Mouse (Mus musculus) liver, embryonic 15.5 days (tissue): ENCODE results near the gene Gng2. TPM values are rescaled to one million over a fixed set of nuclear protein-coding genes. Genes with fewer than 3 reads are reported as not detected.
"Not testable (repeated sequence)": the region's sequence is repeated elsewhere in the genome, so short reads cannot be mapped to it uniquely, and the experiment has no call there.

Experiments used
- ATAC-seq: fragments of 200-750 bp; cut with Nextera tagmentation; 2 replicates; pipeline ENCODE4 v1.8.0; 2017; ENCODE audit warnings: moderate number of reproducible peaks, mild to moderate bottlenecking, moderate library complexity; ENCODE audit not compliant: insufficient read depth
- H3K27ac ChIP-seq: fragments of 300-500 bp; sonication (generic); replicated peaks from 2 replicates; pipeline ENCODE4 v1.5.1; 2015; ENCODE audit warnings: mild to moderate bottlenecking, inconsistent platforms
- H3K27me3 ChIP-seq: fragments of 300-500 bp; sonication (generic); 2 replicates; pipeline ENCODE4 v1.6.1; 2015; ENCODE audit warnings: mild to moderate bottlenecking, inconsistent platforms
- H3K36me3 ChIP-seq: fragments of 300-500 bp; sonication (generic); replicated peaks from 2 replicates; pipeline ENCODE4 v1.6.1; 2015; ENCODE audit warnings: moderate library complexity, mild to moderate bottlenecking, inconsistent platforms
- H3K4me1 ChIP-seq: fragments of 300-500 bp; sonication (generic); replicated peaks from 2 replicates; pipeline ENCODE4 v1.6.1; 2015; ENCODE audit warnings: inconsistent platforms
- H3K4me2 ChIP-seq: fragments of 300-500 bp; sonication (generic); 2 replicates; pipeline ENCODE4 v1.6.1; 2015; ENCODE audit warnings: moderate library complexity, mild to moderate bottlenecking, inconsistent platforms
- H3K4me3 ChIP-seq: fragments of 300-500 bp; sonication (generic); replicated peaks from 2 replicates; pipeline ENCODE4 v1.5.1; 2015; ENCODE audit warnings: mild to moderate bottlenecking, inconsistent platforms
- H3K9ac ChIP-seq: fragments of 300-500 bp; sonication (generic); 2 replicates; pipeline ENCODE4 v1.6.1; 2015; ENCODE audit warnings: moderate library complexity, mild to moderate bottlenecking, inconsistent platforms
- H3K9me3 ChIP-seq: fragments of 300-500 bp; sonication (generic); replicated peaks from 2 replicates; pipeline ENCODE4 v1.6.1; 2016; ENCODE audit warnings: inconsistent platforms
- WGBS: fragments of 180-500 bp; shearing (Covaris S2); methylation state at CpG from one replicate; pipeline ENCODE4 v1.1.7; 2015; ENCODE audit warnings: mixed read lengths; ENCODE audit not compliant: insufficient replicate concordance; 5-methylcytosine and 5-hydroxymethylcytosine counted together
- polyA plus RNA-seq: library from polyadenylated mRNA; unstranded; fragments of >200 nt; fragmentation: Nextera tagmentation; extraction: Ambion mirVana; gene quantifications from 2 replicates; pipeline ENCODE4 v1.2.1, GENCODE M21; 2015

Gng2 gene
- polyA plus RNA-seq, 1 experiment from 2014 or later: 9.8 TPM

DNA sequence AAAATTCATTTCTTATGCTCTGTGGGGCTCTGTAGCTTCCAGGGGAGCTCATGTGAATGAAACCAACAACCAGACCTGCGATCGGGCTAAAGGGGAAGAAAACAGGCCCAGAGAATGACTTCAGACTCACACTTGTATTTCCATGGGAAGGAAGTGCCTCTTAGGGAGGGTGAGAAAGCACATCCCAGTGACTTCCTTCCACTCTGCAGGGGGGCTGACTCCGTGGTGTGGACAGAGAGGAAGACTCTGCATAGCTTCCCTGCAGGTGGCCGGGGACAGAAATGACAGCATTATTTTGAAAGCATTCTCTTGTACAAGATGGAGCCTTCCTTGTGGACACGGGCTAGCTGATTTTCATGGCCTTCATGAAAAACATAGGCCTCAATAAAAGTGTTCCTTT is 73.4 kb downstream of the Gng2 start:
- no peak for ATAC-seq
- Histone ChIP-seq H3K4me2 (no peak overlapping the region), H3K9ac (no peak overlapping the region), H3K27ac (no peak overlapping the region), H3K36me3 (no peaks in the 10 kb centered on the region), H3K27me3 (no peaks in the 10 kb centered on the region), H3K4me1 (no peaks in the 10 kb centered on the region), H3K4me3 (no peak overlapping the region), H3K9me3 (no peaks in the 10 kb centered on the region)
- WGBS: 27% methylated on average over 5 of the region's 5 CpGs

DNA sequence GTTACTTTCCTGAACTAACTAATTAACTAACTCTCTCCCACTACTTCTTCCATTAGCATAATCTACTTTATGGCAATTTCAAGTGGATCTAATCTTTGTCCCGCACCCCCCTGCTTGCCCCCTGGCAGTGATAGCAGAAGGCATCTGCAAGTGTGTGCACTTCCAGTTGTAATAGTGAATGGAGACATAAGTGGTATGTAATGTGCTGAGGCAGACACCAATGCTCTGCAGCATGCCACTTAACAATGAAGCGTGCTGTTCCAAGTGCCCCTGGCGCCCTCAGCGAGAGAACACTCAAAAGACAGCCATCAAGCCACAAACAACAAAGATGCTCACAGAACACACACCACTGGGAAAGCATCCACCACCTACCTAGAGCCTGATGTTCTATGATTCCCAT is 76.9 kb downstream of the Gng2 start:
- no peak overlapping the region for H3K4me2 ChIP-seq
- H3K9me3 ChIP-seq: no peaks in the 10 kb centered on the region
- H3K27me3 ChIP-seq: no peaks in the 10 kb centered on the region
- WGBS: 80% methylated on average over 4 of the region's 4 CpGs
- H3K4me3 ChIP-seq: no peak overlapping the region
- ATAC-seq: no peak
- no peak overlapping the region for H3K27ac ChIP-seq
- H3K9ac ChIP-seq: no peak overlapping the region
- H3K4me1 ChIP-seq: no peaks in the 10 kb centered on the region
- no peaks in the 10 kb centered on the region for H3K36me3 ChIP-seq

- Histone ChIP-seq H3K4me3 (no peak overlapping the region), H3K27ac (no peak overlapping the region), H3K36me3 (no peaks in the 10 kb centered on the region), H3K4me1 (no peaks in the 10 kb centered on the region), H3K9me3 (no peaks in the 10 kb centered on the region), H3K27me3 (no peaks in the 10 kb centered on the region), H3K9ac (no peak overlapping the region), H3K4me2 (no peak overlapping the region)
- ATAC-seq: no peak
- 73% methylated on average over 5 of the region's 5 CpGs for WGBS
Measured at GRCm38 (mm10) chr14:19887569-19887968, 89.9 kb downstream of the Gng2 start.

DNA sequence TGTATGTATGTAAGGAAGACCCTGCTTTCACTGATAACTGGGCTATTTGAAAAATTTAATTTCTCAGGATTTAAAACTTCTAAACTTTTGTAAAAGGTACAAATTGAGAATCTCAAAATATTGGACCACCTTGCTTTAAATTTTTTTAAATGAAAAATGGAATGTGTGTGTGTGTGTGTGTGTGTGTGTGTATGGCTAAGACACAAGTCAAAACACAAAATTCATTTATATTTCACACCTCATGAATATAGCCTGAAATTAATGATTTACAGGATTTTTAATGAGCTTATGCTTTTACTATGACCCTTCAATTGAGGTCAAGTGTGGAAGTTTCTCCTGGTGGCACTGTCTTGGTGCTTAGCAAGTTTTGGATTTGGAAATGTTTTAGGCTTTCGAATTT is 93.0 kb downstream of the Gng2 start:
- H3K27ac ChIP-seq, H3K9me3 ChIP-seq, H3K4me3 ChIP-seq, H3K27me3 ChIP-seq, ATAC-seq, H3K9ac ChIP-seq, H3K4me2 ChIP-seq, H3K4me1 ChIP-seq, H3K36me3 ChIP-seq: not testable (repeated sequence)
- 57% methylated on average over 1 of the region's 1 CpGs for WGBS

DNA sequence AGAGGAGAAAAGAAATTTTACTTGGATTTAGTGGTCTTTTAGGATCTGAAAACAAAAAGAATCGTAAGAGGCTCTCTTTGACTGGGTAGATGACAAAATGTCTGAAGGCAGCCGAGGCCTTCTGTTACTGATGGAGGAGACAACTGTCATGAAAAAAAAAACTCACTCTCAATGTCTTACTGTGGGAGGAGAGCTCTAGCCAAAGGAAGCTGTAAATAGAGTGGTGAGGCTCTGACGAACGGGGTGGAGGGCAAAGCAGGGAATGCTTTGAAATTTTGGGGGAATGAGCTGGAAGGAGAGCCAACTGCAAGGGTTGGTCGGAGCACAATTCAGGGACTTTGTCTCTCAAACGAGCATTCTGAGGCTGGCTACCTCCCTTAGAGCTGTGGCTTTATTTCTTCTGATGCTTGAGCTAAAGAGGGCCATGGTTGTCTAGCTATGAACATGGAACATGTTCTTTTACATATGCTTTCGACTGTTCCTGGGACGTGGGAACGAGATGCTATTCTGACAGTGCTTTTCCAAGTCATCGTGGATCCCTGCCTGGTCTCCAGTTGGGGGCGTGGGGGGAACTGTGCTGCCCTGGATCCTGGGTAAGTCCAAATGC is 103.1 kb downstream of the Gng2 start:
- Histone ChIP-seq H3K9ac (no peak overlapping the region), H3K9me3 (no peaks in the 10 kb centered on the region), H3K4me3 (no peak overlapping the region), H3K4me2 (no peak overlapping the region), H3K27ac (no peak overlapping the region), H3K27me3 (no peaks in the 10 kb centered on the region), H3K36me3 (no peaks in the 10 kb centered on the region), H3K4me1 (no peaks in the 10 kb centered on the region)
- no peak for ATAC-seq
- WGBS: 66% methylated on average over 11 of the region's 11 CpGs

DNA sequence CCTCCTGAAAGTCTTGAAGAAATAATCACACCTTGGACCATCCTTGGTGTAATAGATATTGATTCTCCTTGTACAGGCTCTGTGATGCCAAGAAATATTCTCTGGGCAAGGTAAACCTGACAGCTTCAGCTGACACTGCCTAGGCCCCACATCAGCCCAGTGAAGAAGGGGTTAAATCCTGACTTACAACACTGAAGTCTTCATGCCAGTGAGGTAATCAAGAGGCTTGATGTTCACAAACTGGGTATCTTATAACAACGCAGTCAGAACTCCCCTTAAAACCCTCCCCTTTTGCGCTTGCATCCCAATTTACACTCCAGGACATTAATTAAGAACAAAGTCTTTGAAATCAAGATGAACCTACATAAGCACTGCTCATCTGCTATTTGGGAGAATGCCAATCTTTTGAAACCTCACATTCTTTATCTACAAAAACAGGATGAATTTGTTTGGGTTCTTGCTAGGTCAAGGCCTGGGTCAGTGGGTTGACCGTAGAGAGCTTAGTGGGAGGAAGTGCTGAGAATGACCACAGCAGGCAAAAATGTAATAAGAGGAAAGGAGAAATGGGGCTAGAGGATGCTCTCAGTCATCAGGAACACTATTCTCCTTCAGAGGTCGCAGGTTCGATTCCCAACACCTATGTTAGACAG is 110.0 kb downstream of the Gng2 start:
- Histone ChIP-seq H3K36me3 (no peaks in the 10 kb centered on the region), H3K27me3 (no peaks in the 10 kb centered on the region)
- no peak for ATAC-seq

DNA sequence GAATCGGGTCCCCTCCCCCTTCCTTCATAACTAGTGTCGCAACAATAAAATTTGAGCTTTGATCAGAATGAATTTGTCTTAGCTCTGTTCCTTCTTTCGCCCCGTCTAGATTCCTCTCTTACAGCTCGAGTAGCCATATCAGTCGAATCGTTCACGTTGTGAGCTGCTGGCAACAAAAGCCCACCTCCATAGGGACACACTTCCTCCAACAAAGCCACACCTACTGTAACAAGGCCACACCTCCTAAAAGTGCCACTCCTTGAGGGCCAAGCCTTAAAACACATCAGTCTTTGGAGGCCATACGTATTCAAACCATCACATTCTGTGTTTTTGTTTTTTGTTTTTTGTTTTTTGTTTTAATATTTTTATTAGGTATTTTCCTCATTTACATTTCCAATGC is 112.3 kb downstream of the Gng2 start:
- H3K27me3 ChIP-seq, H3K4me1 ChIP-seq, H3K9ac ChIP-seq, H3K9me3 ChIP-seq, H3K36me3 ChIP-seq, H3K4me2 ChIP-seq, H3K27ac ChIP-seq, ATAC-seq, H3K4me3 ChIP-seq: not testable (repeated sequence)
- WGBS: 64% methylated on average over 9 of the region's 9 CpGs

More for the DNA sequence above, 110.0 kb downstream of the Gng2 start:
- H3K4me3 ChIP-seq: no peak overlapping the region
- no peaks in the 10 kb centered on the region for H3K4me1 ChIP-seq
- 55% methylated on average over 5 of the region's 5 CpGs for WGBS
- H3K27ac ChIP-seq: no peak overlapping the region
- H3K9me3 ChIP-seq: no peaks in the 10 kb centered on the region
- no peak overlapping the region for H3K9ac ChIP-seq
- no peak overlapping the region for H3K4me2 ChIP-seq

DNA sequence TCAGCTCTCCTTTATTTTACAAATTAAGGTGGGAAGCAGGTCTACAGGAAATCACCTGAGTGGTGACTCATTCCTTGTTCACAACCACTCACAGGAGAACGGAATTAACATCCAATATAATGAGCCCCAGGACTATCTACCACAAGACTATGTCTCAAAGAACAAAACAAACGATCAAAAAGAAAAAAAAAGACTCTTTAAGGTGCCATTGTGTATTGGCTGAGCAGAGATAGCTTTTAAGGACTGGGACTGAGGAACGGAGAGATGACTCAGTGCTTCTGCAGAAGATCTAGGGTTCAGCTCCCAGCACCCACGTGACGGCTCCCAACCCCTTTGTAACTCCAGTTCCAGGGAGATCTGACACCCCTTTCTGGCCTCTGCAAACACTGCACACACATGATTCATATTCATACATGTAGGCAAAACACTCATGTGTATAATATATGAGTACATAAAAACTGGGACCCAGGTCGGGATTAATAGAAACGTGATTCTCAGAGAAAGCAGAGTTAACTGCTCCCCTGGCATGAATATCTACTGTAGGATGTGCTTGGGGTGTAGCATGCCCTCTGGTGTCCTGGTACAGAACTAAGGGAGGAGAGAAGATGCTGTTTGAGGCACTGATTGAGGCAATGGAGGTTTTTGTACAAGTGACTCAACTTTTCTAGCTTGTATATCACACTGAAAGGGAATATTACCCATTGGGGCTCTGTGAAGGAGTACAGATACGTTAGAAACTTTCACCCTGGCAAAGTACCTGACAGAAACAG is 115.9 kb downstream of the Gng2 start:
- 62% methylated on average over 8 of the region's 8 CpGs for WGBS

GRCm38 (mm10) chr14:19860281-19860680 is 117.1 kb downstream of the Gng2 start:
- no peak for ATAC-seq
- 79% methylated on average over 4 of the region's 4 CpGs for WGBS
- no peaks in the 10 kb centered on the region for H3K27me3 ChIP-seq

More for the DNA sequence above, 115.9 kb downstream of the Gng2 start:
- no peaks in the 10 kb centered on the region for H3K36me3 ChIP-seq
- ATAC-seq: no peak
- H3K27ac ChIP-seq: no peak overlapping the region
- no peaks in the 10 kb centered on the region for H3K27me3 ChIP-seq
- no peak overlapping the region for H3K4me2 ChIP-seq
- no peak overlapping the region for H3K9ac ChIP-seq
- no peaks in the 10 kb centered on the region for H3K4me1 ChIP-seq
- H3K9me3 ChIP-seq: no peaks in the 10 kb centered on the region
- no peak overlapping the region for H3K4me3 ChIP-seq

DNA sequence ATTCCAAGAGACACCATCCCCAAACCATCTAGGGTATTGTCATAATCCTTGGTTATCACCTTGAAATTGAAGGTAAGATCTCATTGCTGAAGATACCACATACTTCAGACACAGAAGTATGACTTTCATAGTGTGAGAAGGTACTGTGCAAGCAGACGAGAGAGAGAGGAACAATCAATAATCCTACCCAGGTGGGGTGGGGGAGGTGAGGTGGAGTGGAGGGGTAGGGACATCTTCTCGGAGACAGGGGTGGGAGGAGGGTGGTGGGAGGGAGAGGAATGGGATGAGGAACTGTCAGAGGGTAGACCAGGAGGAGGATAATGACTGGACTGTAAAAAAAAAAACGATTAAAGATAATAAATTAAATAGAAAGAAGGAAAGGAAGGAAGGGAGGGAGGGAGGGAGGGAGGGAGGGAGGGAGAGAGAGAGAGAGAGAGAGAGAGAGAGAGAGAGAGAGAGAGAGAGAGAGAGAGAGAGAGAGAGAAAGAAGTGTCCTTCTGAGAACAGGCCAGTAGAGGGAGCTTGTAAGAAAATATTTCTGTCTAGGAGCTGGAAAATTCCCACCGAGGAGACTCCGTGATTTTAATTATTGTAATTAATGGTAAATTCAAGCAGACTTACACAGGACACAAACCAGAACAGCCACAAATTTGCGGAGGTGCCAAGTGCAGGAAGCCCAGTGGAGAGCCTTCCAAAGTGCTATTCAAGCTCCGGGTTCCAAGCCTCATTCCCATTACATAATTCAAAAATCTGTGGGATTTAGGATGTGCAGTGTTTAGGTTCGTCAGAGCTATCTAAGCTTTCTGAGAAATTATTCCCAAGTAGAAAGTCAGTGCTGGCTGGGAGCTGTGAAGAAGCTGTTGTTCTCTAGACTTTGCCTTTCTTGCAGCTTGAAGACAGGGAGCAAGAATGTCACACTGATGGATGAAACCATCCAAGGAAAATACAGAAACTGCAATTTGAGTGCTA is 118.3 kb downstream of the Gng2 start:
- no peaks in the 10 kb centered on the region for H3K36me3 ChIP-seq
- no peak overlapping the region for H3K27ac ChIP-seq
- no peaks in the 10 kb centered on the region for H3K4me1 ChIP-seq
- WGBS: 44% methylated on average over 8 of the region's 8 CpGs
- H3K27me3 ChIP-seq: no peaks in the 10 kb centered on the region
- H3K4me2 ChIP-seq: no peak overlapping the region
- H3K4me3 ChIP-seq: no peak overlapping the region
- no peaks in the 10 kb centered on the region for H3K9me3 ChIP-seq
- ATAC-seq: no peak
- H3K9ac ChIP-seq: no peak overlapping the region

More at GRCm38 (mm10) chr14:19860281-19860680, 117.1 kb downstream of the Gng2 start:
- Histone ChIP-seq H3K4me3 (no peak overlapping the region), H3K9ac (no peak overlapping the region), H3K27ac (no peak overlapping the region), H3K4me1 (no peaks in the 10 kb centered on the region), H3K4me2 (no peak overlapping the region), H3K9me3 (no peaks in the 10 kb centered on the region), H3K36me3 (no peaks in the 10 kb centered on the region)

DNA sequence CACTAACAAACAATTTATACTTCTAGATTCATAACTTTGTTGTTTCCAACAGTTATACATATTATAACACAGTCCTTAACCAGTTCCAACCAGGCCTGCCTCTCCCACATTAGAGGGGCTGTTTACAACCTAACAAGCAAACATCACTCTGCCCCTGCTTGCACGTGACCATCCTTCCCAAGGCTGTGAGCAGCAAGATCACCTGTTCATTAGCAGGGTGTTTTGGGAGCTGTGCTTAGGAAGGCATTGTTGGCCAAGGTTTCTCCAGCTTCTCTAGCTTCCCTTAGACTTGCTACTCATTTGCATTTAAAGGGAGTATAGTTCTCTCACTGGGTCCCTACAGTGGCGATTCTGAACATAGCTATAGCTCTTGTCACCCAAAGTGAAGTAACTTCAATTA is 119.1 kb downstream of the Gng2 start:
- Histone ChIP-seq H3K9me3 (no peaks in the 10 kb centered on the region), H3K36me3 (no peaks in the 10 kb centered on the region), H3K27me3 (no peaks in the 10 kb centered on the region), H3K27ac (no peak overlapping the region), H3K4me1 (no peaks in the 10 kb centered on the region), H3K4me2 (no peak overlapping the region), H3K4me3 (no peak overlapping the region), H3K9ac (no peak overlapping the region)
- ATAC-seq: no peak
- 59% methylated on average over 2 of the region's 2 CpGs for WGBS
